Mouse (Mus musculus): ENCODE measurements around the gene Gpr87.

DNA sequence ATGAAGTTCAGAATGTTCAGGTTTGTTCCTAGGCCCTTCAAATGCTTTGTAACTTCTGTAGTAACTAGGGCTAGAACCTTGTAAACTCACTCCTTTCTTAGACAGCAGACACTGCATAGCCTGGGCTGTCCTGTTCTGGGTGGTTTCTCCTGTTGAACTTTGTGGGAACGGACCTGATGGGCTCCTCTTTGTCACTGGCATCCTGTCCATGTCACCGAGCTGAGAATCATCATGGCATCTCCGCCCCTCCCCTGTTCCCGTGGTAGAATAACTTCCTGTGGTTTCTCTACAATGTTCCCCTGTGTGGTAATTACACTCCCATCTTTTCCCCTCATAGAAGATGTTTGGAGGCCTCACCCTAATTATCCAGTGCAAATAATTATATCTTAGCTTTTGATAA, 11.0 kb upstream of the Gpr87 start:
- TF ChIP-seq POLR2A (IDR thresholded peaks at IDR 0.05; ENCODE audit: borderline replicate concordance, extremely low read depth, low read depth, low read length) = no peak
- TF ChIP-seq CTCF (IDR thresholded peaks at IDR 0.05; ENCODE audit: insufficient read depth, low read length) = no peak
